Mouse (Mus musculus): ENCODE measurements around the gene Lrba.

Gene Lrba

GRCm38 (mm10) chr3:86804265-86804664, 579.8 kb downstream of the Lrba start:
- no peak for DNase-seq

GRCm38 (mm10) chr3:86806834-86807233, 582.4 kb downstream of the Lrba start:
- no peak for DNase-seq

GRCm38 (mm10) chr3:86807750-86808467, 583.4 kb downstream of the Lrba start:
- DNase-seq: peak; percentile 87 to 89

- peak; percentile 64 to 68 for DNase-seq
These were observed 584.7 kb downstream of the Lrba start for GRCm38 (mm10) chr3:86809199-86809598.

GRCm38 (mm10) chr3:86809646-86810045, 585.2 kb downstream of the Lrba start:
- no peak for DNase-seq

GRCm38 (mm10) chr3:86810908-86811307, 586.4 kb downstream of the Lrba start:
- no peak for DNase-seq

GRCm38 (mm10) chr3:86812689-86813088, 588.2 kb downstream of the Lrba start:
- peak; percentile 90 to 91 for DNase-seq

- peak; percentile 91 to 92 for DNase-seq
These were observed 593.6 kb downstream of the Lrba start for GRCm38 (mm10) chr3:86818001-86818585.

- DNase-seq: no peak
These were observed 594.9 kb downstream of the Lrba start for GRCm38 (mm10) chr3:86819372-86819771.

GRCm38 (mm10) chr3:86820344-86820743, 595.9 kb downstream of the Lrba start:
- DNase-seq: no peak

- peak; percentile 52 to 58 for DNase-seq
These were observed 596.9 kb downstream of the Lrba start for GRCm38 (mm10) chr3:86821383-86821782.

GRCm38 (mm10) chr3:86827506-86827905, 603.0 kb downstream of the Lrba start:
- DNase-seq: no peak

GRCm38 (mm10) chr3:86832115-86832514, 607.6 kb downstream of the Lrba start:
- DNase-seq: no peak

Data from cerebellum, postnatal 14 days (tissue).